Mouse (Mus musculus) liver, postnatal 0 days (tissue): ENCODE data around the gene Fbxo21. TPM values are rescaled to one million over a fixed set of nuclear protein-coding genes. Genes with fewer than 3 reads are reported as not detected.

Experiments used
- ATAC-seq: fragments of 200-750 bp; cut with Nextera tagmentation; 2 replicates; pipeline ENCODE4 v1.8.0; 2017; ENCODE audit warnings: mild to moderate bottlenecking, moderate library complexity
- DNase-seq: peaks from one replicate; pipeline ENCODE4 v3.0.0-alpha.2; 2016
- H3K27ac ChIP-seq: fragments of 300-500 bp; sonication (generic); 2 replicates; pipeline ENCODE4 v1.5.1; 2014; ENCODE audit warnings: antibody characterized with exemption, moderate library complexity, mild to moderate bottlenecking, low read depth
- H3K27me3 ChIP-seq: fragments of 300-500 bp; sonication (generic); 2 replicates; pipeline ENCODE4 v1.6.1; 2014; ENCODE audit warnings: low read length, control low read depth, mixed read lengths; ENCODE audit not compliant: insufficient read depth
- H3K36me3 ChIP-seq: fragments of 300-500 bp; sonication (generic); replicated peaks from 2 replicates; pipeline ENCODE4 v1.6.1; 2014; ENCODE audit warnings: mild to moderate bottlenecking, control low read depth, low read length, moderate library complexity, mixed read lengths; ENCODE audit not compliant: insufficient read depth
- H3K4me1 ChIP-seq: fragments of 300-500 bp; sonication (generic); 2 replicates; pipeline ENCODE4 v1.6.1; 2014; ENCODE audit warnings: antibody characterized with exemption, mild to moderate bottlenecking, control low read depth; ENCODE audit not compliant: insufficient read depth
- H3K4me2 ChIP-seq: fragments of 300-500 bp; sonication (generic); 2 replicates; pipeline ENCODE4 v1.6.1; 2014; ENCODE audit warnings: low read depth, mild to moderate bottlenecking, low read length, moderate library complexity, mixed read lengths
- H3K4me3 ChIP-seq: fragments of 300-500 bp; sonication (generic); 2 replicates; pipeline ENCODE4 v1.5.1; 2014; ENCODE audit warnings: low read depth, low read length
- H3K9ac ChIP-seq: fragments of 300-500 bp; sonication (generic); replicated peaks from 2 replicates; pipeline ENCODE4 v1.6.1; 2014; ENCODE audit warnings: mild to moderate bottlenecking, moderate library complexity
- H3K9me3 ChIP-seq: fragments of 300-500 bp; sonication (generic); 2 replicates; pipeline ENCODE4 v1.6.1; 2016; ENCODE audit warnings: mild to moderate bottlenecking, control low read depth, low read length, mixed read lengths
- CTCF ChIP-seq: sonication (generic); IDR thresholded peaks from 2 replicates; pipeline ENCODE4 v1.5.1; 2016; ENCODE audit warnings: antibody characterized with exemption, low read depth
- EP300 ChIP-seq: IDR thresholded peaks from 2 replicates; pipeline ENCODE4 v1.6.1; 2016; ENCODE audit warnings: antibody characterized with exemption, low read depth, mild to moderate bottlenecking
- WGBS: fragments of 180-500 bp; shearing (Covaris S2); extraction: QIAGEN DNeasy Blood & Tissue Kit; methylation state at CpG from one replicate; pipeline ENCODE4 v1.1.7; 2014; ENCODE audit not compliant: insufficient replicate concordance; 5-methylcytosine and 5-hydroxymethylcytosine counted together
- polyA plus RNA-seq: library from polyadenylated mRNA; unstranded; fragments of >200 nt; fragmentation: Nextera tagmentation; extraction: Ambion mirVana; gene quantifications from 2 replicates; pipeline ENCODE4 v1.2.1, GENCODE M21; 2015

Fbxo21 gene
- polyA plus RNA-seq, 1 experiment from 2014 or later, result 29.9 TPM

DNA sequence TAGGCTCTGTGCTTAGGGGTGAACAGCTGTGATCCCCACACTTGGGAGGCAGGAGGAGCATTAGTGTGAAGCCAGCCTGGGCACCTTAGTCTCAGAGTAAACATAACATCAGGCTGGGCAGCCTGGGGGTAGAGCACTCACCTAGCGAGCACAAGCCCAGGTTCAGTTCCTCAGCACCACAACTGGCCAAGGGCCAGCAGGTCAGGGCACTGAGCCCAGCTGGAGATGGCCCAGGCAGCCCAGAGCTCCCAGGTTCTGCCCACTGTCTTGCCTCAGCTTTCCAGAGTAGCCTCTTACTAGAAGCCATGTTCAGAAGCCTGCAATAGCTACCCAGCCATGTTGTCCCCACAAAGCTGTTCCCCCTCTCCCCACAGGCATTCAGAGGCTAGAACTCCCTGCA, 29.2 kb downstream of the Fbxo21 start:
- Histone ChIP-seq H3K4me3 (no peak overlapping the region), H3K9ac (no peak overlapping the region), H3K9me3 (no peaks in the 10 kb centered on the region), H3K27me3 (no peaks in the 10 kb centered on the region), H3K36me3 (peaks cover 40% of the 10 kb centered on the region), H3K27ac (no peak overlapping the region), H3K4me1 (no peaks in the 10 kb centered on the region), H3K4me2 (no peak overlapping the region)
- TF ChIP-seq CTCF, result no peak
- TF ChIP-seq EP300, result no peak
- no peak for ATAC-seq
- DNase-seq, result no peak
- 69% methylated on average over 1 of the region's 1 CpGs for WGBS

DNA sequence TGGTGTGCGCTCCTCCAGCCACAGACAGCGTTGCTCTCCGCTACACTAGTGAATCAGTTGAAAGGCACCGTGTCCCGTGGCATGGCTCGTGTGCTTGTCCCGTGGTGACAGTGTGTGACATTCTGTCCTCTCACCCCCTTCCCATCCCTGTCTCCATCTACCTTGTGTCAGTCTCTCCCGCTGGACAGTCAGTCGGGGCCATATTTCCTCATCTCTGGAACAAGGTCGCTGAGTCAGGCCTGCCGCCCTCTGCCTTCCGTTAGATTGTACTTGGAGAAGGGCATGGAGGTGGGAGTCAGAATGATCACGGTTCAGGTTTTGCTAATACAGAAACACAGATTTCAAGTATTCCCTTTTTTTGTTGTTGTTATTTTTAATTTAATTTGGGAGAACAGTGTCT, 31.8 kb downstream of the Fbxo21 start:
- Histone ChIP-seq H3K27me3 (no peaks in the 10 kb centered on the region), H3K4me2 (no peak overlapping the region), H3K9ac (no peak overlapping the region), H3K9me3 (no peaks in the 10 kb centered on the region), H3K4me3 (no peak overlapping the region), H3K4me1 (no peaks in the 10 kb centered on the region), H3K27ac (no peak overlapping the region), H3K36me3 (peaks cover 21% of the 10 kb centered on the region)
- ATAC-seq (no peak), DNase-seq (no peak)
- TF ChIP-seq EP300 (no peak), CTCF (no peak)
- WGBS, result 88% methylated on average over 13 of the region's 13 CpGs

DNA sequence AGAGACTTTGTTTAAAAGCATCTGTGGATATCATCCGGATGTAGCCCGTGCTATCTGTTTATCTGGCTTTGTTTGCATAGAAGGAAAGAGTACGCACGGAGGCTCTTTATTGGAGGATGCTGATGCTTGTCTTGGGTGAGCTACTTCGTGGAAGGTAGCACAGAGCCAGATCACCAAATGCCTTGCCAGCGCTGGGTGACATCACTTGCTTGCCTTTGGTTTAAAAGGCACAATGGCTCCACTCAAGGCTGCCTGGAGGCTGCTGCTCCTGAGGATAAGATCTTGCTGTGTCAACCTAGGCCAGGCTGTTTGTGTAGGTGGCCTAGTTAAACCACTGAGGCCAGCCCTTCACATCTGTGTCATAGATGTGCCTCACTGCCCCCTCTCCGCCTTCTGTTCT, 34.3 kb downstream of the Fbxo21 start:
- Histone ChIP-seq H3K27ac (no peak overlapping the region), H3K9ac (no peak overlapping the region), H3K9me3 (no peaks in the 10 kb centered on the region), H3K27me3 (0 out of 2 replicates have a peak, but pooled peaks cover 6% of the 10 kb centered on the region), H3K4me2 (no peak overlapping the region), H3K36me3 (peaks cover 16% of the 10 kb centered on the region), H3K4me3 (no peak overlapping the region), H3K4me1 (no peaks in the 10 kb centered on the region)
- 69% methylated on average over 7 of the region's 7 CpGs for WGBS
- no peak for TF ChIP-seq CTCF
- TF ChIP-seq EP300, result no peak
- no peak for ATAC-seq
- DNase-seq, result no peak

GRCm38 (mm10) chr5:118011796-118012195, 35.3 kb downstream of the Fbxo21 start:
- Histone ChIP-seq H3K27ac (no peak overlapping the region), H3K4me1 (no peaks in the 10 kb centered on the region), H3K36me3 (peaks cover 12% of the 10 kb centered on the region), H3K4me3 (no peak overlapping the region), H3K9ac (no peak overlapping the region), H3K9me3 (no peaks in the 10 kb centered on the region), H3K4me2 (no peak overlapping the region), H3K27me3 (0 out of 2 replicates have a peak, but pooled peaks cover 6% of the 10 kb centered on the region)
- DNase-seq (no peak), ATAC-seq (no peak)
- TF ChIP-seq EP300 (no peak), CTCF (no peak)
- 71% methylated on average over 7 of the region's 7 CpGs for WGBS

DNA sequence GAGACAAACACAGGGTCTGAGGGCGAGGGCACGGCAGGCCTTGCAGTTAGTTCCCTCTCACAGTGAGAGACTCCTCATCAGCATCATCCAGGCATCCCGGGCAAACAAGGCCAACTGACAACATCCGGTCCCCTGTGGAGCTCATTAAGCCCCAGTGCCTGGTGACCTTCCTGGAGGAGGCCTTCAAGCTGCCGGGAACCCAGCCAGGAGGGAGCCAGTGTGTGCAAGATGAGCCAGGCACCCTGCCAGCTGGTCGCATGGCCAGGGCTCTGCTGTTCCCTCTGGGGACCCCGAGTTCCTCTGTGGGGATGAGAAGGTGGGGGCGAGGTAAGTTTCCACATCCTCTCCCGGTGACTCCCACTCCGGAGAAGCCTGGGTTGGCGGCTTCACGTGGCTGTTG, 38.5 kb downstream of the Fbxo21 start:
- 43% methylated on average over 11 of the region's 12 CpGs for WGBS
- no peak for ATAC-seq
- TF ChIP-seq CTCF, result no peak
- TF ChIP-seq EP300, result no peak

GRCm38 (mm10) chr5:118015669-118016068, 39.1 kb downstream of the Fbxo21 start:
- no peak for DNase-seq
- Histone ChIP-seq H3K36me3 (no peaks in the 10 kb centered on the region), H3K27me3 (0 out of 2 replicates have a peak, but pooled peaks cover 6% of the 10 kb centered on the region), H3K4me2 (no peak overlapping the region), H3K4me1 (no peaks in the 10 kb centered on the region), H3K27ac (no peak overlapping the region), H3K4me3 (no peak overlapping the region), H3K9me3 (no peaks in the 10 kb centered on the region), H3K9ac (no peak overlapping the region)
- TF ChIP-seq CTCF (no peak), EP300 (no peak)
- no peak for ATAC-seq
- WGBS, result 73% methylated on average over 2 of the region's 2 CpGs

More for the DNA sequence above, 38.5 kb downstream of the Fbxo21 start:
- no peak overlapping the region for H3K4me2 ChIP-seq
- no peak overlapping the region for H3K4me3 ChIP-seq
- DNase-seq, result peak; percentile 37
- no peaks in the 10 kb centered on the region for H3K9me3 ChIP-seq
- 0 out of 2 replicates have a peak, but pooled peaks cover 6% of the 10 kb centered on the region for H3K27me3 ChIP-seq
- no peak overlapping the region for H3K9ac ChIP-seq
- H3K4me1 ChIP-seq, result no peaks in the 10 kb centered on the region
- H3K27ac ChIP-seq, result no peak overlapping the region
- H3K36me3 ChIP-seq, result 0 out of 2 replicates have a peak, but pooled peaks cover 3% of the 10 kb centered on the region

GRCm38 (mm10) chr5:118017527-118017926, 41.0 kb downstream of the Fbxo21 start:
- Histone ChIP-seq H3K27ac (no peak overlapping the region), H3K4me3 (no peak overlapping the region), H3K36me3 (no peaks in the 10 kb centered on the region), H3K9me3 (no peaks in the 10 kb centered on the region), H3K9ac (no peak overlapping the region), H3K27me3 (peaks cover 6% of the 10 kb centered on the region; the same call in 1 of the 2 replicates), H3K4me2 (no peak overlapping the region), H3K4me1 (no peaks in the 10 kb centered on the region)
- ATAC-seq (no peak), DNase-seq (no peak)
- WGBS, result 59% methylated on average over 5 of the region's 5 CpGs
- no peak for TF ChIP-seq EP300
- TF ChIP-seq CTCF, result no peak
